Mouse (Mus musculus) adrenal gland, postnatal 36 days (tissue): ENCODE measurements around the gene Samd4b. TPM values are rescaled to one million over a fixed set of nuclear protein-coding genes. Genes with fewer than 3 reads are reported as not detected.
"Not testable (repeated sequence)": the region's sequence is repeated elsewhere in the genome, so short reads cannot be mapped to it uniquely, and the experiment has no call there.

Source experiments
- DNase-seq, 2 experiments: peaks; one replicate each; pipeline ENCODE4 v3.0.0; 2021; ENCODE audit warnings: mixed read lengths in 1 of 2
- total RNA-seq, 2 experiments: library from RNA; stranded (reverse); gene quantifications; 2 replicates each; pipeline ENCODE4 v1.2.3; 2021

Samd4b gene
- total RNA-seq, 2 experiments from 2014 or later = 62.5 to 69.8 TPM

DNA sequence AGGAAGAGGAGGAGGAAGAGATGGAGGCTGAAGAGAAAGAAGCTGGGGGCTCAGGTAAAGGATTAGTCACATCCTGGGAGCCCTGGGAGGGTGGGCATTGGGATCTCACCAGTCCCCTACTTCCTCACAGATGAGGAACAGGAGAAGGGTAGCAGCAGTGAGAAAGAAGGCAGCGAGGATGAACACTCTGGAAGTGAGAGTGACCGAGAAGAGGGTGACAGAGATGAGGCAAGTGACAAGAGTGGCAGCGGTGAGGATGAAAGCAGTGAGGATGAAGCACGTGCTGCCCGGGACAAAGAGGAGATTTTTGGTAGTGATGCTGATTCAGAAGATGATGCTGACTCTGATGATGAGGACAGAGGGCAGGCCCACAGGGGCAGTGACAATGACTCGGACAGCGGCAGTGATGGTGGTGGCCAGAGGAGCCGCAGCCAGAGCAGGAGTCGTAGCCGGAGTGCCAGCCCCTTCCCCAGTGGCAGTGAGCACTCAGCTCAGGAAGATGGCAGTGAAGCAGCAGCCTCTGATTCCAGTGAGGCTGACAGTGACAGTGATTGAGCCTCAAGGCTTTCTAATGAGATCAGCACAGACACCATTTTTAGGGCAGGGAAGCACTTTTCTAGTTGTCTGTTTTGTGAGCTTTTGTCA, 199.1 kb downstream of the Samd4b start:
- no peak for DNase-seq

DNA sequence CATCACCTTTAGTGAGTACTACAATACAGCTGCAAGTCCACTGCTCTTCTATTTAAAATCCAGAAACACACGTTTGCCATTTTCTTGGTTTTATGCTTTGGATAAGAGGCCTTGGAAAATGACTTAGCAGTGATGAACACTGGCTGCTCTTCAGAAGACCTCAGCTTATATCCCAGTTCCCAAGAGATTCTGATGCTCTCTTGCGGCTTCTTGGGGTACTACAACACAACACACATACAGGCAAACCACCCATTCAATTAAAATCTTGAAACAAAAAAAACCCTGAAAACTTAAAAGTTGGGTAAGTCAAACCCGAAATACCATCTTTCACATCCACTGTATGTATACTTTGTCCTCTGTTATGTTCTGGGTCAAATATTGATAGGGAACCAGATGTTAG, 199.9 kb downstream of the Samd4b start:
- DNase-seq = peak in 1 of 2 experiments; percentile 44

DNA sequence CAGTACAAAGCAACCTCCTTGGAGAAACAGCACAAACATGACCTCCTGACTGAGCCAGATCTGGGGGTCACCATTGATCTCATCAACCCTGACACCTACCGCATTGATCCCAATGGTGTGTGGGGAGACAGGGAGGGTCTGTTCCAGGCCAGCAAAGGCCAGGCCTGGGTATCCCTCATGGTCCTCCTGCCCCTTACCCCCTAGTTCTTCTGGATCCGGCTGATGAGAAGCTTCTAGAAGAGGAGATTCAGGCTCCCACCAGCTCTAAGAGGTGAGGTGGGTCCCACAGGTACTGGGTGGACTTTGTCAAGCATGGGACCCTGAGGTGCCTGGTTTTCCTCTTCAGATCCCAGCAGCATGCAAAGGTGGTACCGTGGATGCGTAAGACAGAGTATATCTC, 202.5 kb downstream of the Samd4b start:
- DNase-seq = no peak

DNA sequence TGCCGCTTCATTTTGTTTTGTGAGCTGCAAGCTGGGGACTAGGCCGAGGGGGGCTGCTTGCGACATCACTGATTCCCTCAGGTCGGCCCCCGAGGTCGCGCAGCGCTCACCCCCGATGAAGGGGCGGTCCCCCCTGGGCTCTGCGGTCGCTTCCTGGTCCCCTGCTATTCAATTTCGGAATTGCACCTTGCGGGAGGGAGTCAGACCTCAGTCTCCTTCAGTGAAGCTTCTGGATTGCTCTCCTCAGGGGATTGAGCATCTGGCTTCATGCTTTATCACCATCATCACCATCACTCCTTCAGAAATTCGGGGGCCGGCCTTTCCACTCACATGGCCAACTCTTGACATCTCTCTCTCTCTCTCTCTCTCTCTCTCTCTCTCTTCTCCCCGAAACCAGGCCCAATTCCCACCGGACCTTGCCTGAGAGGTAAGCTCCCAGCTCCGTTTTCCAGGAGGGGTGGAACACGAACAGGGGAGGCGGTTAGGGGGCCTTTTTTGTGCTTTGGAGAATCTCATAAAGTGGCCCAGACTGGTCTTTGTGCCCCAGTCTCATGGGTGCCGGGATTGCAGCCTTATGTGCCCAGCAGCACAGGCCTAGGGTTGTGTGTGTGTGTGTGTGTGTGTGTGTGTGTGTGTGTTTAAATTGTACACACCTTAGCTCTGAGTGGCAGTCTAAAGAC, 204.5 kb downstream of the Samd4b start:
- DNase-seq = no peak

DNA sequence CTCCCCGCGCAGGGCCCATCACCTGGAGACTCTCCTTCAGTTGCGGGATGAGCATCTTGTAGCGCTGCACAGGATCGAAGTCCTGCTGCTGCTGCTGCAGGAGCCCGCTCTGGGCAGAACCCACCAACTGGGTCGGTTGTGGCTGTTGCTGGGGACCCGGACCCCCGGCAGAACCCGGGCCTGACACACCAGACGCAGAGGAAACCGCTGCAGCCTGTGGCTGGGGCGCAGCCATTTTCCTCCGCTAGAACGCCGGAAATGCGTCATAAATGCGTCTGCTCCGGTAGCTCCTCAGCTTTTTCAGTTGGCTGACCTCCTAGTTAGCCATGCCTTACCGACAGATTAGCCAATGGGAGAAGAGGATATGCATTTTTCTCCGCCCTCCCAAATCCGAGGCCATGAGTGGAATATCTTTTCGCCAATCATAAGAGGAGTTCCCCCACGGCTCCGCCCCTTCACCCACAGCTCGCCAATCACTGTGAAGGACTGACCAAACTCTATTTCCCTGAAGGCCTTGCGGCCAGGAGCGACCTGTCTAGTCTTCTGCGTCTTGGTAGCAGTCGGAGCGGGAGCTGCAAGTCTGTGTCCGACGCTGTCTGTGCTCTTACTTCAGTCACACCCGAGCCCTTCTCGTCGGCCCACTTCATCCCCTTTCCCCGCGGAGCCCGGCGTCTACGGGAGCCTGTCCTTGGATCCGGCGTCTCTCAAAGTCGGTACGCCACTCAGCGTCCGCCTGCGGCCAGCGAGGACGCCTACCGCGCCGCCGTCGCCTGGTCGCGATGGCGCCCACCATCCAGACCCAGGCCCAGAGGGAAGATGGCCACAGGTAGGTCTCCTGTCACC, 205.3 kb downstream of the Samd4b start, which contains the start of the genes Med29 and Paf1:
Med29 (minus strand) TSS at position 280 of the 843 bp plus-strand sequence.
Paf1 (plus strand) TSS at position 523 of the 843 bp plus-strand sequence.
- peak; percentile 95 to 96 for DNase-seq

DNA sequence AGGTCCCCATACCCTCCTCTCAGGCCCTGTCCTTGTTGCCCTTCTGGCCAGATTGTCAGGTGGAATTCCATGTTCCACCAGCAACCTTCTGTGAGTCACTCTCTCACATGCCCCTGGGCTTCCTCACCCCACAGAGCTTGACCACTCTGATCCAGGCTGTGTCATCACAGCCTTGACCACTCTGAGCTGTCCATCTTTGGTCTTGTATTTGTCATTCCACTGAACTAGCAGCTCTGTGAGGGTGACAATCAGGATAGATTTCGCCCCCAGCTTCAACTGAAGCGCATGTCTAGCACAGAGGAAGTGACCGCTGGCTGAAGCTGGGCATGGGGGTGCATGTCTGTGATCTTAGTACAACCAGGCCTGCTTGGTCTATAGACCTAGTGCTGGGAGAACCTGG, 207.6 kb downstream of the Samd4b start:
- peak; percentile 25 to 37 for DNase-seq

DNA sequence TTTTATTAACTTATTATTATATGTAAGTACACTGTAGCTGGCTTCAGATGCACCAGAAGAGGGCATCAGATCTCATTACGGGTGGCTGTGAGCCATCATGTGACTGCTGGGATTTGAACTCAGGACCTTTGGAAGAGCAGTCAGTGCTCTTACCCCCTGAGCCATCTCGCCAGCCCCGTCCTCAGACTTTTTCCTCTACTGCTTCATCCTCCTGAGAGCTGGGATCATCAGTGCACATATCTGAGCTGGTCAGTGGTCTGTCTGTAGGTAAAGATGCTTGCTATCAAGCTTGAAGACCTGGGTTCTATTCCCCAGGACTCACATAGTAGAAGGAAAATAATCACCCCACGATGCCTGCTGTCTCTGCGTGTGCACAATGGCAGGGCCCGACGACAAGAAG, 210.6 kb downstream of the Samd4b start:
- DNase-seq = not testable (repeated sequence)

DNA sequence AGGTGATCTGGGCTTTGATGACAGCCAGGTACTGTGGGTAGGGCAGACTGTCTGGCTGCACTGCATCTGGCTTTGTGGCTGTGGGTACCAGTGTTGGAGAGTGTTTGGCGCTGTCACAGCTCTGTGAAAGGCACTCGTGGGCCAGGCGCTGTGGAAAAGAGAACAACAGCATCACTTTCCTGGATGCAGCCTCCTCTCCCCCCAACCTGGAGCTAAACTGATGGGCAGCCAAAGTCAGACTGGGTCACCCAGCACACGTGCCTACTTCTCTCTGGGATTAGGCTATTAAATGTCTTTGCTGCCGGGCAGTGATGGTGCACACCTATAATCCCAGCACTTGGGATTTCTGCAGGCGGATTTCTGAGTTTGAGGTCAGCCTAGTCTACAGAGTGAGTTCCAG, 211.1 kb downstream of the Samd4b start:
- DNase-seq = not testable (repeated sequence)

DNA sequence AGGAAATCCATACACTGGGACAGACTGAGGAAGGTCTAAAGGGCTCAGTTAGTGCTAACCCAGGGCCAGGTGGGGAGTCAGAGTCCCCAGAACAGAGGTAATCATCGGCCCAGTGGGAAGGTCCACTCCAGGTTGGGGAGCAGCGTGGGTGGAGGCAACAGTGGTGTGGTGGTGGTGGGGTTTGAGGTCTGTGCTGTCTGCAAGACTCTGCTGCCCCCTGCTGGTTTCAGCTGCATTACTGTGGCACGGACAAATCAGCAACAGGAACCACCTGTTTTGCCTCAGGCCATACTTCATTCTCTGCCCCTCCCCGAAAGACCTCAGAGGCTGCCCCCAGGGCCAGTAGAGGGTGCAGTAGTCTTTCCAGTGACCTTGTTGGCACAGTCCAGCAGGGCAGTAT, 211.5 kb downstream of the Samd4b start:
- peak; percentile 86 to 93 for DNase-seq

DNA sequence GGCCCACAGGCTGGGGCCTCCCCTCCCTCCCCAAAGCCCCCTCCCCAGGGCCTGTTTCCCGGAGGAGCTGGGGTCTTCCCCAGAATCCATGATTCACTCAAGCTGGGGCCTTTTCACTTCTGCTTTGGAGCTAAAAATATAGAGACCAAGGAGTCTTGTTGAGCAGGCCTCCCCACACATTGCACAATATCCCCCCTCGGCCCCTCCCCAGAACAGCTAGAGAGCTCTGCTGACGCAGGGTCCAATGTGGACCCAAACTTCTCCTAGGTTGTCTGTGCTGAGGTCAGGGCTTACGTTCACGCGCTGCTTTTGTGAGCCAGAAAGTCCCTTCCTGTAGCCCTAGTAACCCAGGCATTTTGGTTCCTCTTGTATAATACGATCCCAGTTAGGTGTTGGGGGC, 211.9 kb downstream of the Samd4b start:
- peak in 1 of 2 experiments; percentile 42 for DNase-seq

DNA sequence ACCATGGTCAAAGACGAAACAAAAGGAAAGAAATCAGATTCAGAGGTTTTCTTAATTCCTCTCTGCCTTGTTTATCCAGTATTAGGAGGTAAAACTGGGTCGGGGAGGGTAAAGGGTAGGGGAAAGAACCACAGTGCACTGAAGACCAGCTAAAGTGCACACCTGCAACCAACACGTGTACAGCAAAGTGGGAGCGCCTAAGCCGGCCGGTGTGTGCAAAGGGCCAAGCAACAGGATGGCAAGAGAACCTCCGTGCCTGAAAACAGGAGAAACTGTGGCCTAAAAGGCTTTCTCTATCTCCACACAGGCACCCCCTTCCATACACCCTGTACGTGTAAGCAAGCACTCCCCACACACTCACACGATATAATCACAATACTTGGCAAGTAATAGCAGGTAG, 212.7 kb downstream of the Samd4b start:
- DNase-seq = no peak

DNA sequence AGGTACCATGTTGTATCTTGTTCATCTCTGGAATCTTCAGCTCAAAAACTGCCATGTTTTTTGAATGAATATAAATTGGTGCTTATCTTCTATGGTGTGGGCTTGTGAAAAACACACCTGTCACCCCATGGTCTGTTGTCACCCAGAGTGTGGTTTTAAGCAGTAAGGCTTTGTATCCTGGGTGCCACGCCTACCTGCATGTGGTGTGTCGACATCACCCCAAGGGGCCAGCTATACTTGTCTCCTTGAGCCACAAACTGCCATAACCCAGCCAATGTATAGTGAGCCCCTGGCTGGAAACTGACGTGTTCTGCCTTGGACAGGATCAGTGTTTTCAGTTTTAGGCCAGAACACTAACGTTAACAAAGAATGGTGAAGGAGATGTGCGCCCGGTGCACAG, 213.8 kb downstream of the Samd4b start:
- DNase-seq = no peak

DNA sequence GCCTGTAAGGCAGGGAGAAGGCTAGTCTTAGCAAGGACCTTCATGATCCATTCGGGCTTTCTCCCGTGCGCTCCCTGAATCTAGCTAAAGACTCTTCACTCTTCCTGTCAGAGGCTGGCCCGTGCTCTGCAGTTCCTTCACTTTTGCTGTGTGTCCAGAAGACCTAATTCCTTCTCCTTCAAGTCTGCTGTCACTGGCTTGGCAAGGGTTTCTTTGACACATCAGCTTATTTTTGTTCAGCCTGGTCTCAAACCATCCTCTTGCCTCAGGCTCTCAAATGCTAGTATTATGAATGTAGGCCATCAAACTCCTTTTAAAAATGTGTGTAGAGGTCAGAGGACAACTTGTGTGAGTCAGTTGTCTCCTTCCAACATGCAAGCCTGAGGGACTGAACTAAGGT, 214.3 kb downstream of the Samd4b start:
- no peak for DNase-seq

DNA sequence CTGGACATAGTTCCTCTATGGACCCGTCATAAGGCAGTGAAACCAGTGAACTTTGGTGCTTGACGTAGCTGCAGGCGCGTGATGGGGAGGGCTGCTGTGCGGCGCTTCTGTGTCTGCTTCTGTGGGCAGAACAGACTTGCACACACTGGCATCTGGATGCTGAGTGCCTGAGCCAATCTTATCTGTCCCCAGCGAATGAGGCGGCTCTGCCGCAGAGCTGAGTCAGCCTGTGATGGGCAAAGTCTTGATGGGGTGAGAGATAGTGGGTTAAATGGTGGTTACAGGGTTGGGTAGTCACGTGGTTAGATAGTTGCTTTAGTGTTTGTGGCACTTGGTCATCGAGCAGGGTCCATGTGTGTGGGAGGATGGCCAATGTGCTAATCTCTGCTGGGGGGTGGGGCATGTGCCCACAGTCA, 215.0 kb downstream of the Samd4b start:
- peak; percentile 70 to 72 for DNase-seq

DNA sequence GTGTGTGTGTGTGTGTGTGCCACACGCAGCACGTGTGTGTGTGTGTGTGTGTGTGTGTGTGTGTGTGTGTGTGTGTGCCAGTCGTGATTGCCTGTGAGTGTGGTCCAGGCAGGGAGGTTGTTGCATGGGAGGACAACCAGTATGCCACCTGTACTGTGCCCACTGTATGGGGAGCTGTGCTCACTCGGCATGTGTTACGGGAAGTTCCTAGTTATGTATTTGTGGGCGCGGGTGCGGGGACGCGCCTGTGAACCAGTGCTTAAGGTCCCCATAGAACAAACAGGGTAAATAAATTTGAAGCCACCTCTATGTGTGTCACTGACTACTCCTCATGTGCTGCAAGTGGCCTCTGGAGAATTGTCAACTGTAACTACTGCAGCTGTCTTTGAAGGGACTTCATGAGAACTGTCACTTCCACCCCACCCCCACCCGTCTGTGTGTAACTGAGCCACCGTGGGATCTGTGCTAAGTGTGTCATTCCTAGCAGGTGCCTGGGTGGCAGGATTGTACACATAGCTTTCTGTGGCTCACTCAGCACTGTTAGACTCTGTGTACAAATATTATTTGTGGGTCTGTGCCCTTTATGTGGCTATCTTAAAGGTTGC, 215.5 kb downstream of the Samd4b start:
- DNase-seq = no peak

DNA sequence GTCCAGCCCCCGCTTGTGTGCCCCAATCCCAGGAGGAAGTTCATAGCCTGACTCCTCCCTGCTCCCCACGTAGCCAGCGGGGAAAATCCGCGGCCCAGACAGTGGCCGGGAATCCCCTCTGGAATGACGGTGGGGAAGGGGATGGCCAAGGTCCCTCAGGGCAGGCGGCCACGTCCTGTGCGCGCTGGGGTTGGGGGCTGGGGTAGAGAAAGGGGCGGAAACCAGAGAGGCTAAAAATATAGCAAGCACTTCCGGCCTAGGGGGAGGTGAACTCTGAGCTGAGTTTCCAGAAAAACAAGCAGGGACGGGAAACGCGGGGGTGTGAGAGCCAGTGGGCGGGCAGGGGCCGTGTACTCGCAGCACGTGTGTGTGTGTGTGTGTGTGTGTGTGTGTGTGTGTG, 216.0 kb downstream of the Samd4b start:
- peak; percentile 82 to 89 for DNase-seq

DNA sequence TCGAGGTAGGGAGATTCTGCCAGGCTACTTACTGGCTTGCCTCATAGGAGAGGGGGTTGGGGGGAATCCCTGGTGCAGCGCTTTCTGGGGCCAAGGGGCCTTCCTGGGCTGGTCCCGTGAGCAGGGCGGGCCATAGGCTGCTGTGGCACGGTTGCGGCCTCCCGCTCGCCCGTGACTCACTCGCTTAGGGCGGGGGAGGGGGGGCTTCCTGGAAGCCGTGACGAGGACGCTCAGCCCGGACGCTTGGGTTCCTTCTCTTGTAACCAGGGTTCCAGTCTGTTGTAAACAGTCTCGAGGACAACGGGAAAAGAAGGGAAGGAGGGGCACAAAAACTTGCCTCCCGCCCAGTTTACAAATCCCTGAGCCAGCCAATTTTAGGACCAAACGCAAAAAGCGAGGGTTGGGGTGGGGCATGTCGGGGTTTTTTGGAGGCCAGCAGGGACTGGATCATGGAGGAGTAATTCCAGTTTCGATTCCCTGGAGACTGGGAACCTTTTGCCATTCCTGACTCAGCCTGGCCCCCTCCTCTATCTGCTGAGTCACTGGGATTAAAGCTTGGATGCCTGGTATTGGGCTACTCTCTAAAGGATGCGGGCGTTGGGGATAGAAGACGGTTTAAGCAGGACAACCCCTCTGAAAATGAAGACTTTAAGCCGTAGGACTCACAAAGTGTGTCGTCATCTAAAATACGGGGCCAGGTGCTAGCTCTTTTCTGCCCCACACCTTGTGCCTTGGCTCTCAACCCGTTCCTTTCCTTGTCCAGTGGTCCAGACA, 216.7 kb downstream of the Samd4b start:
- DNase-seq = peak; percentile 88 to 93

DNA sequence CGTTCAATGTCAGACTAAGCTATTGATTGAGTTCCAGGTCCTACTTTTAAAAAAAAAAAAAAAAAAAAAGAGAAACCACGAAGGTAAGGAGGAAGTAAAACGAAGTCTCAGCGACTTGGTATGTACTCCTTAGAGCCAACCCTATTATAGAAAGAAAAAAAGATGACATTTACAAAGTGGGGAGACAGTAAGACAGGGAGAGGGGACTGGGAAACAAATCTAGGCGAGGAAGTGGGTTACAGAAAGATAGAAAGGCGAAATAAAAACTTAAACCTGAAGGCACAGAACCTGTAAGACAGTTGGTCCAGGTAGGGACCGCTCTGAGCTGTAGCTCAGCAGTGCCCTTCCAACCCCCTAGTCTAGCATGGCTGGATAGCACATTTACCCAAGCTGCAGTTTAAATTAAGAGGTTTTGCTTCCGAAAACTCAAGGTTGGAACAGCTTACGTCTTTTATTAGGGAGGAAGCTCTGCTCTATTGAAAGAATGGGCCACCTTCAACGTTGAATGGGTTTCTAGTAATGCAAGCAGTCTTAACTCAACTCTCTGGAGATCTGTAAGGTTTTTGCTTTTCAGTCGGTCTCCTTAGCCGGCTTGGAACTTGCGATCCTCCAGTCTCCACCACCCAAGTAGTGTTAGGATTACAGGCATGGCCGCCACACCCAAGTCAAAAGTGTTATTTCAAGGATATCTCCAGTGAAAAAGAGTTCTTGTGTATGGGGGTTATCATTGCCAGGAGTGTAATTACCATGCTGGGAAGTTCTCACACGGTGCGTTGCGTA, 217.5 kb downstream of the Samd4b start, which contains the start of gene Zfp36:
Zfp36 (minus strand) TSS at position 17 of the 780 bp plus-strand sequence.
- no peak for DNase-seq

DNA sequence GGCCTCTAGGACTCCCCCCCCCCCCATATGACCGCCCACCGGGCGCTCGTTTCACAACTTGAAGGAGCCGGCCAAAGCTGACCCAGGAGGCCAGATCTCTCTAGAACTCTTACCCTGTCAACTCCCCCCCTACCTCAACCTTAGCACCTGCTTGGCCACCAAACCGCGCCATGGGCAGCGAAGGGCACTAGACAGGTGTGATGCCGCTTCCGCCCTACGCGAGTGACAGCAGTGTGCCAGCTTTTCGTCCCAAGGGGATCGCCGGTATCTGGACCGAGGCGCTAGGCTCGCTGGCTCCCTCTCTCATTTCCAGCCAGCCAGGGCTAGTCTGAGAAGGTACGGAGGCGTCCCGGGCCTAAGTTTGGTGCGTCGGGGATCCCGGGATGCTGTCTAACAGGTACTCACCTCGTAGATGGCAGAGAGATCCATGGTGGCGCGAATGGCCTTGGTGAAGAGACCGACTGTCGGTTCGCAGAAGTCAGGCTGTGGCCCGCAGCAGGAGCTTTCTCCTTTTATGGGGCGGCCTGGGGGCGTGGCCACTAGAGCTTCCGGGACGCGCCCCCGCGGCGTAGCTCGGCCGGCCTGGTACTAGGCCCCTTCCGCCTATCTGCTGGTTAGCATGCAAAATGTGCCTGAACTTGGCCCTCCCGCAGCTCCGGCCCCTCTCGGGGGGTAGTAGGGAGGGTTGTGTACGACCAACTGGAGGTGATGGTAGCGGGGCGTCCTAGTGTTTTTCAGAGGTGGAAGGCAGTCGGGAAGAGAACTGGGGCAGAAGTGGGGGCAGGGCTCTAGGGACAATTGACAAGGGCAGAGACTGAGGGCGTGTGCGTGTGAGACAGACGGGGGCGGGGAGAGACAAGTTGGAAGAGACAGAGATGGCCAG, 218.9 kb downstream of the Samd4b start:
- DNase-seq = peak; percentile 97 to 98
